Mouse (Mus musculus) megakaryocyte, adult 5-6 weeks (primary cell): ENCODE measurements at regions not wholly inside any gene's neighbourhood (a gene's known extent, or its start where the extent isn't known, plus 50 kb on each side); places are given as distances from the start of the nearest gene placed in this dataset.

Source experiments
- ATAC-seq: 2 replicates; pipeline ENCODE4 v1.8.0; 2016; ENCODE audit warnings: mild to moderate bottlenecking, inconsistent platforms; ENCODE audit not compliant: poor library complexity, severe bottlenecking

DNA sequence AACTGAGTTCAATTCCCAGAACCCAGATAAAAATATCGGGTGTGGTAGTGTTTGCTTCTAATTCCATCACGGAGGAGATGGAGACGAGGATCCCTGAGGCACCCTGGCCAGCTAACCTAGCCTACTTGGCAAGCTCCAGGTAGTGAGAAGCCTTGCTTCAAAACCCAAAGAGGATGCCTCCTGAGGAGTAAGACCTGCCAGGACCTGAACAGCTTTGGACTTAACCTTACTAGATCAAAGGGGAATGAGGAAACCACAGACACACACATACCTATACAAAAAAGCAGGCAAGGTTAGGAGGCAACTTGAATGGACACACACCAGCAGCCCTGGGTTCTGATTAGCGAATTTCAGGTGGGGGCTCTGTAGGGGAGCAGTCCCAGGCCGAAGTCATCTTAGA lies 84.0 kb upstream of the Arid1b start:
- no peak for ATAC-seq

DNA sequence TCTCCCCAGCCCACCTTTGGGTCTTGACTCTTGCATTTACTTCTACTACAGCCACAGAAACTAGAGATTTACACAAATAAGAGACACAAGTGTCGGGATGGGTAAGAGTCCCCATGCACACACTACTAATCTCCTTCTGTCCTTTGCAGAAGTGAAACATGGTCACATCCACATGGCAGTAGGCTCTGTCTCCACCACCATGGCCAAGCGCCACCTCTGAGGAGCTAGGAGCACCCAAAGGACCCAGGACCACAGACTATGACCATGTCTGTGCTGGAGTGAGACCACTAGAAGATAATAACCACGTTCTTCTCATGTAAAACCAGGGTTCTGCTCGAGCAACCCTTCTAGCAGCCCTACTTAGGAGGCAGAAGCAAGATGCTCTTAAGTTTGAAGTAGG lies 81.1 kb upstream of the Arid1b start:
- no peak for ATAC-seq

DNA sequence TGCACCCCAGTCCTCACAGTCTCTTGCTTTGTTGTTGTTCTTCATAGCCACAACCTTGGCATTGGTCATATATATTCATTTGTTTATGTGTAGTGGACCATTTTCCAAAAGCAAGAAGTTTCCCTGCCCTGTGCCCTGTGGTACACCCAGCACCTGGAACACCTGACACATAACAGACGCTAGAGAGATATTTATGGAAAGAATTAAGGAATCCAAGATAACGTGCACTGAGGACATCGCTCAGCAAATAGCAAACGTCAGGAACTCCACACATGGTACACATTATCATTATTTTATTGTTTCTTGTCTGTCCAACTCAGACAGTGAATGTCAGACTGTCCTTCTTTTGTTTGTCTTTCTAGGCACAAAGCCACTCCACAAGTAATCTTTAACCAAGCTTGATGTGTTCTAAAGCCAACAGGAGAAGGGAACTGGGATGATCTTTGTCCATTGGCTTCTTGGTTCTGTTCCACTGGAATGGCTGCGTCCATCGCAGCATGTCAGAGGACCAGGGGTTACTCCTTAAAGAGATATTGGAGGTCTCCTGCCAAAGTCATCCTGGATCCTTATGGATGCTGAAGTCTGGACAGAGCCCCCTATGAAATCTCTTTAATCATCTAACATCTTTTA lies 74.2 kb upstream of the Arid1b start:
- no peak for ATAC-seq

DNA sequence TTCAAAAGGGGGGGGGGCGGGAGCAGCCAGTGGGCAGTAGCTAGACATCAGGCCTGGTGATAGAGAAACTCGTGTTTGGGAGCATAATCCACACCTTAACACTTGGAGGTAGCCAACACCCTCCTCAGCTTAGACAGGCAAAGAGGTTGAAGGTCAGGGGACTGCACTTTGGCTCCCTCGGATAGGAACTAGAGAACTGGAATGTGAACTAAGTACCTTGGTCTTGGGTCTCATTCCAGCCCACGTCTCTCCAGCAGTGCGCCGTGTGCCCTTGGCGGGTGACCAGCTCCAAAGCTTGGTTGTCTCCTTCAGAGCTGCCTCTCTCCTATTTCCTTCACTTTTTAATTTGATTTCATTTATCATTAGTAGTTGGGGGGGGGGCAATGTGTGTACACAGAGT lies 73.0 kb upstream of the Arid1b start:
- no peak for ATAC-seq

DNA sequence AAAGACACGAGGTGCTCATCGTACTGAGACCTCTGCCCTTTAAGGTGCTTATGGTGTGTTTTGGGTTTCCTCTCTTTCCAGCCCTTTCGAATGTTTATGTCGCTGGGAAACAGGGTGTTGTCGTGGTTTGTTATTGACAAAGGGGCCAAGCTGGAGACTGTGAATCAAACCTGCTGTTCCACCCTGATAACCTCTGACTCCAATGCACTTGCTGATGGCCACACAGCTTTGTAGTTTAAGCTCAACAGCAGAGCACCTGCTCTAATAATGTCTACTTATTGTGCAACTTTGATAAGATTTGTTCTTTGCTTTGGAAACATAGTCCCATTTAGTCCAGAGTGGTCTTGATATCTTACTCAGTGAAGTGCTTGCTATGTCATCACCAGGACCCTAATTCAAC lies 65.5 kb upstream of the Arid1b start:
- no peak for ATAC-seq

DNA sequence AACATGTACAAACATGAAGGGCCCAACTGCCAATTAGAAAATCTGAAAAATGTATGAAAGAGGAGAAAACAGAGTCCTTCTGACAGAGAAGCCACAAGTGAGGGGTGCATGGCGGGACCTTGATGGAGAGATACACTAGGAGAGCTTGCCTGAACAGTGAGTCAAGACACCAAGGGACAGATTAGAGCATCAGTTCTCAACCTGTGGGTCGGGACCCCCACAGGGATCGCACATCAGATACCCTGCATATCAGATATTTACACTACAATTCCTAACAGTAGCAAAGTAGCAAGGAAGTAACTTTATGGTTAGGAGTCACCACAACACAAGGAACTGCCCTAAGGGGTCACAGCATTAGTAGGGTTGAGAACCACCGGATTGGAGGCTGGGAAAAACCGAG lies 58.9 kb upstream of the Arid1b start:
- no peak for ATAC-seq

DNA sequence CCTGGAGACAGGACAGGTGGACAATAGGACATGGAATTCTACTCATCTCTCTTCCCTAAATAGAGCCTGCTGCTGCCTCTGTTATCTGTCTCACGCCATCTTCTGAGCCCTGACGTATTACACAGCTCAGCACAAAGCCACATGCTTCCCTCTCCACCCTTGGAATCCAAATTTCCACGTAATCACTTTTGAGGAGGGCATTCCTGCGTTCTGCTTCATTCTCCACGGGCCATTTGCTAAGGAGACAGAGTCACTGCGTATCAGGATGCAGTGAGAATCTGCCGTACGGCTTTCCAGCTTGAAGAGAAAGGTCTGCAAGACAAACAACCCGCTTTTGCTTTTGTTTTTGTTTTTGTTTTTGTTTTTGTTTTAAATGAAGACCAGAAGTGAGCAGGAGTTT lies 53.5 kb upstream of the Arid1b start:
- no peak for ATAC-seq

- no peak for ATAC-seq
Observed at GRCm38 (mm10) chr17:4941286-4941800, 52.8 kb upstream of the Arid1b start.

- ATAC-seq = no peak
Observed at GRCm38 (mm10) chr17:4942868-4943267, 51.3 kb upstream of the Arid1b start.
